Mouse (Mus musculus): ENCODE data around the gene Ebf1.

Ebf1 gene

DNA sequence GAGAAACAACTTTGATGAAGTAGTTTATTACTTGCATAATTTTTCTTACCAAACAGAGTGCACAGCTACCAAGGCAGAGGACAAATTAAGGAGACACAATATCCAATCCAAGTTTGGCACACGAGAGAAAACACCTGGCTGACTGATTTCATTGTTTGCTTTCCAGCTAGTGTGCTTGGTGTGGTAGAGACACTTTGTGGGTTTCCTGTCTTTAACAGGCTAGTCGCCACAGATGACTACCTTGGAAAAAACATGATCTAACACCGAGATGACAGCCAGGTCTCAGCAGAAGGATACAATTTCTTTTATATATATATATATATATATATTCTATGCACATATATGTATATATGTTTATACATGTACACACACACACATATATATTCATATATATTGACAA, 332.0 kb downstream of the Ebf1 start:
- DNase-seq (ENCODE audit: low spot score in 2 of 2), result no peak

DNA sequence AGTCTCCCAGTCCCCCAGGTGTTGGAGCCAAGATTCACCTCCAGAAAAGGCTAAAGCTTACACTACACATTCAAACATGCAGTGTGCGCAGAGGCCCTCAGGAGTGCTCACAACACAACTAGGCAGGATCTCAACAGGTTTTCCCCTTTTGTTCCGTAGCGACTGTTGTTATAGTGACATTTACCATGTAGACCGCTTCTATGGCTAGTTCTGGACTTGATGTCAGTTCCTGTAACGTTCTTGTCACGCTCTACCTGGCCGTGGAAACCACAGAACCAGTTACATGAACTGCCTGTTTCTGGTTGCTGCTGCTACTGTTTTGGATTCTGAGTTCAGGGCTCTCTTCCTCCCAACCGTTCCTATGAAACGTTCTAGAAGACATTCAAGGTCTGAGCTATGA, 333.2 kb downstream of the Ebf1 start:
- DNase-seq (ENCODE audit: low spot score in 2 of 2), result no peak

DNA sequence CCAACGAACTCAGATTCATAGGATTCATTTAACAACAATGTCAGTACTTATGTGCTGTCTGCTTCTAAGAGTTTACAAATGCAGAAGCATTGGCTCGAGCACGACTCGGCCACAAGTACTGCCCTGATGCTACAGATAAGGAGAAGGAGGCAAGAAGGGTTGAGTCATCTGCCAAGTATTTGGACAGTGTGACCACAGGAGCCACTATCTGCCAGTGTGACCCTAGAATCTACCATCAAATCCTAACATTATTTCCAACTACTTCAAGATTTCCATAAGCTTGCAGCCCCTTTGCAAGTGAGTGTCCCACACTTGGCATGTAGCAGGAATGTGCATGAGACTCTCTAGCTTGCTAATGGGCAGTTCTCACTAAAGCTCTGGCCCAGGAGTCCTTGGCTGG, 334.4 kb downstream of the Ebf1 start:
- no peak for DNase-seq (ENCODE audit: low spot score in 2 of 2)

DNA sequence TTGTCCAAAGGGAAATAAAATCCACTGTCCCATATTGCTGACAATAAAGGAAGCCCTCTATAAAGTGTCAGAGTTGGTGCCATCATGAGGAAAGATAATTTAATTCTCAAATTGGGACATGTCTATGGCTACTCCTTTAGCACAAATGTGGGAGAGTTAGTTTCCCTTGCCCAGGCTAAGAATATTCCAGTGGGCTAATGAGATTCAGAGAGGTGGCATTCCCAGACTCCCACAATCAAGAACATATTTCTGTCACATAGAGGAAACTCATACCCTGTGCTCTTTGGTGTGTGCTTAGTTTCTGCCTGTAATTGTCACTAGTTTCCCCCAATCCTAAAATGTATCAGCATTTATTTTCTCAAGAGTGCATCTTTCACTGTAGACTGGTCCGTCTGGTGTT, 336.2 kb downstream of the Ebf1 start:
- no peak for DNase-seq (ENCODE audit: low spot score in 2 of 2)

DNA sequence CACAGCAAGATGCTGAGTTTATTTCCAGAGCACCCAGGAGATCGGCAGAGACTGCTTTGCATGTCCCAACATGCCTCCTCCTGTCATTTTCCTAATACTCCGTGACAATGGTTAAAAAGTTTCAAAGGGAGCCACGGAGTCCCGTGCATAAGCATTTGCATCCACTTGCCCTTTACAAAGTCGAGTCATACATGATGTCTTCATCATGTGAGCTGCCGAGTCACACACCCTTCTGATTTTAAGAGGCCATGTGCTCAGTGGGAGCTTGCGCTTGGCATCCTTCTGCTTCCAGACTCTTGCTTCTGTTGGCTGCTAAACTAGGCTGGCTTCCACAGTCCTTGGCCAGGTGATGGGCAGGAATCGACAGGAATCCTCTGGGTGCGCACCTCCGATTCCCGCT, 336.7 kb downstream of the Ebf1 start:
- no peak for DNase-seq (ENCODE audit: low spot score in 2 of 2)

DNA sequence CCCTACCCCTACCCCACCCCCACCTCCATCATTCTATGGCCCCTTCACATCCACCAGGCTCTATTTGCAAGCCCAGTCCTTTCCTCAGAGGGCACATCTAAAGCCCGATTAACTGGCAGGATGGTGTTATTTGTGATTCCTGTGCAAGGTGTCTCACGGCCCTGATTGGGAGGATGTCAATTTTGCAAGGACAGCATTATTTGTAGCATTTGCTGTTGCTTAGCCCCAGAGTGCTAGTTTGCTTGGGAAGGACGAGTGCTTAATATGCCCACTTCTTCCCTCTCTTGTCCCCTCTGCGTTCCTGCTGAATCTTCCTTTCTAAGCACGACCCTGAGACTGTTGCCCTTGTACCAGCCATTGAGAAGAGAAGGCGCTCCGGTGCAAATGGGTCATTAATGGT, 337.2 kb downstream of the Ebf1 start:
- DNase-seq (ENCODE audit: low spot score in 2 of 2), result no peak

DNA sequence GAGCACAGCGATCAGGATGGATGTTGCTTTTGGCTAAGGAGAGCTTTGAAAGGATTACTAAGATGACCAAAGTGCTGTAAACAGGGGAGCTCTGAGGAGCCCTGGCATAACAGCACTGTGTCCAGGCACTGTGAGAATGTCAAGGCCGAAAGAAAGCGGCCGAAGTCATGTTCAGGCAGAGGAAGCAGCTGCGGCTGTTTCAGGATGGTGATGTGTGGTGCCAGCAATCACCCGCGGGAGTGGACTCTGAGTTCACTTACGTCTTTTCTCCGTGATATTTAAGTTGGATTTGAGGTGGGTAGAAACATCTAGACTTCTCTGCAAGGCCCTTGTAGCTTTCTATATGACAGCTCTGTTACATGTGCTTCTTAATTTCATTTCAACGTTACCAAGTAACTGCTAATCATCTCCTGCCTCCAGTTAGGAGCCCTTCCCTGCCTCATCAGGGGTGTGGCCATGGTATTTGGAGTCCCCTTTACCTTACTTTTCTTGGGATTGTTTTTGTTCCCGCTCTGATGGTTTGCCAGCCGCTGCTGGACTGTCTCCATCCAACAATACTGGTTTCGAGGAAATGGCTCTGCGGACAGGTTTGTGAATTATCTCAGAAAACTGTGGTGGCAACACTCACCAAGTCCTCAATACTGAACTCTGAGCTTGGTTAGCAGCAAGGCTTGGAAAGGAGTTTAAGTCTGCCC, 345.8 kb downstream of the Ebf1 start:
- no peak for DNase-seq (ENCODE audit: low spot score in 2 of 2)

DNA sequence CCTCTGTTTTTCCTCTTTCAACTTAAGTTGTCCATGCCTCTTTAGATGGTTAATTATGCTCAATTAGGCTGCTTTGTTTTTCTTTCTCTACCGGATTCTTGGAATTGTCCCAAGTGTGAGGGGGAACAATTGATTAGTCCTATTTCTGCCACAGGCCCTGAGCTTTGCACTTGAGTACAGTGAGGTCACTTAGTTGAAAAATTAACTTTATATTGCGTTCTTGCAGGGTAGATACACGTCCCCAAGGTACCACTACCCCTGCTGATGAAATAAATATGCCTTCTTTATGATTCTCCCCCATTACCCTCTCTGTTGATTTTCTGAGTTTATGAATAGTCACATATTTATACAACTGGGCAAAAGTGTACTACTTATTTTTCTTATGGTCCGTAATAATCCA, 351.9 kb downstream of the Ebf1 start:
- DNase-seq (ENCODE audit: low spot score in 2 of 2), result no peak

DNA sequence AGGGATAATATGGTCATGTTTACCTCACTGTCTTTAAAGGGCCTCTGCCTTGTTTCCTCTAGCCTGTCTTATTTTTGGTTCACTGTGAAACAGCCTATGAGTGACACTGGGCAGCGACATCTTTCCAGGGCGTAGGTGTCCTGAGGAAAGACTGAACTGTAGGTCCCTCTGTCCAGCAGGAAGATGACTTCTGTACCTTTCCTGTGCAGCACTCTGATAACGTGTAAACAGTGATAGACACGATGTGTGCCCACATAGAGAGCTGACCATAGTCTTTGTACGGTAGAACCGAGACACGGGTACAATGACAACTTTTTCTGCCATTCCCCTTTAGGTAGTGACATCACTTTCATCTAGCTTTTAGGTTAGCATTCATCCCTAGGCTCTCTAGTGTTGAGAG, 357.2 kb downstream of the Ebf1 start:
- no peak for DNase-seq (ENCODE audit: low spot score in 2 of 2)

DNA sequence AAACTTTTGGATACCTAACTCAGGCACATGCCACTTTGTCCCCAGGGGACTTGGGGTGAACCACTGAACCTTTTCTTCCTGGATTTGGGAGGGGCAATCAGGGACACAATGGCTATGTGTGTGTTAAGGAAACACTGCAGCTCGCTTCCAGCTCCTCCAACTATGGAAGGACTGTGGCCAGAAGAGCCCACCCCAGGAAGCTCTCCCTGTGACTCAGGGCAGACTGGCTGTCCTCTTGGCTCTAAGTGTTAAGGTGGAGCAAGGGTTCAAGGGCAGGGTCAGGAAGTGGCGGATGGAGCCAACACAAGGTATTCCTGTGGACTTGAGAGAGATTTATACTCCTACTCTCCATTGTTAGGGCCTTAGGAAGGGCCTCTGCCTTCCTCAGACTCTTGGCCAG, 358.0 kb downstream of the Ebf1 start:
- no peak for DNase-seq (ENCODE audit: low spot score in 2 of 2)

DNA sequence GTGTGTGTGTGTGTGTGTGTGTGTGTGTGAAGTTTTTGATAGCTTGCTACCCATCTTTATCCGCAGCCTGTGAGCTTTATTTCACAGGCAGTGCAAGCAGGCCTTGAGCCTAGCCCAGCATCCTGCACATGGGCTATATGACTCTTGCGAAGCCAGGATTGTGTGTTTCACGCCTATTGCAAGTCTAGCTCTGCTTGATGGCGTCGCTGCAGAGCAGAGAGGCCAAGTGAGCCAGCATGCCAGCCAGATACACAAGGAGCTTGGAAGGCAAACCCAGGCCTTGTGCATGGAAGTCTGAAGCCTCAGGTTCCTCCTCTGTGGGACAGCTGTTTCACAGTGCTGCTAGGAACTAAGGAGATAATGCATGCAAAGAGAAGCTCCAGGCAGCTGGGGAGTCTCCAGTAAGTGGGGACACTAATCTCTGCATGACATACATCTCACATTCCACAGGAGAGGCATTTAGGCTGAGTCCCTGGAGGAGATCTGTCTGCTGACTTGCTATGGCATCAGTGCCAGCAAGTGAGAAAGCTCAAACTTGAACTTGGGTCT, 359.2 kb downstream of the Ebf1 start:
- peak in 1 of 2 experiments; percentile 24 for DNase-seq (ENCODE audit: low spot score in 2 of 2)

DNA sequence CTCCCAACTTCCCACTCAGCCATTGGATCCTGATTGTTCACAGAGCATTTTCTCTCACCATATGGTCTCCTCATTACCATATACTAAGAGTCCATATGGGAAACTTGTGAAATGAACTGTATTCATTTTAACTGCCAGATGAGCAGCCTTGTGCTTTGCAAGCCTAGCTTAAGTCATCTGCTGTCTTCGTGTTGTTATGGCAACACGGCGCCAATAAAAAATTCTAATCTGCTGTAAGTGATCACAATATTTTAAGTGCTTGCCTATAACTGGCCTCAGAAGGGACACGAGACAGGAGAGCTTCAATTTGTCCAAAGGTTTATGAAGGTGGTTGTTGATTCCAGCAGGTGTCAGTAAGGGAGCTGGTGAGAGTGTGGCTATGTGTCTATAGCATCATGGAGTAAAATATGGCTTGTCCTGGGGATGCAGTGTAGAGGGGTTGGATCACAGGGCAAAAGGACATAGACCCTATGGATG, 360.8 kb downstream of the Ebf1 start:
- DNase-seq (ENCODE audit: low spot score in 2 of 2), result peak; percentile 68 to 84

DNA sequence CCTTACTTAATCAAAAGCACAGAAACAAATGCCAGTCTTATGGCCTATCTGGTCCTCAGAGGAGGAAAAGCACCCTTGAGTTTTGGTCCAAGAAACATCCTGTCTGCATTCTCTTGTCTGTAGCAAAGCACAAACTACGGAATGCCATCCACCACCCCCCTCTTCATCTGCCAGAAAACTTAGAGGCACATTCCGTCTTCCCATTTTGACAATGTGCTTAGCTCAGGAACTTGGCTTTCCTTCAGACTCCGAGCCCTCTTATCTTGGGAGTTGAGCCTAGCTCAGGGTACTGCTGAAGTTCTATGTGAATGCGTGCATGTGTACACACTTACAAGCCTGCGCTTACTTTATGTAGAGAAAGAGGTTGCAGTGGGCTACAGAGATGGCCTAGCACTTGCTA, 362.3 kb downstream of the Ebf1 start:
- no peak for DNase-seq (ENCODE audit: low spot score in 2 of 2)

DNA sequence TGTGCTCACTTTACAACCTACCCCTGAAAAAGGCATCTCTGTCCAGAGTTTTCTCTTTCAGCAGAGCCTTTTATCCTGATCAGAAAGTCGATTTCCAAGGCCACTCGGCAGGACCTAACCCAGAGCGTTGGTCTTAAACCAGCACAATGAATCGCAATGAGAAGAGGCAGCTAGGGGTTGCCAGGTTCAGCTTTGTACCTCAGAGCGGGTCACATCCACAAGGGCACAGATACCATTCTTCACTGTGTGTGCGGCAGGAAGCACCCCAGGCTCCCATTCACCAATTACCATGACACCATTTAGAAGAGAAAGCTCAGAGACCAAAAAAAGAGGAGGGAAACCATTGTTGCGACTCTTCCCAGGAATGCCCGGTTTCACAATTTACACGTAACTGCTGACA, 365.1 kb downstream of the Ebf1 start:
- no peak for DNase-seq (ENCODE audit: low spot score in 2 of 2)

DNA sequence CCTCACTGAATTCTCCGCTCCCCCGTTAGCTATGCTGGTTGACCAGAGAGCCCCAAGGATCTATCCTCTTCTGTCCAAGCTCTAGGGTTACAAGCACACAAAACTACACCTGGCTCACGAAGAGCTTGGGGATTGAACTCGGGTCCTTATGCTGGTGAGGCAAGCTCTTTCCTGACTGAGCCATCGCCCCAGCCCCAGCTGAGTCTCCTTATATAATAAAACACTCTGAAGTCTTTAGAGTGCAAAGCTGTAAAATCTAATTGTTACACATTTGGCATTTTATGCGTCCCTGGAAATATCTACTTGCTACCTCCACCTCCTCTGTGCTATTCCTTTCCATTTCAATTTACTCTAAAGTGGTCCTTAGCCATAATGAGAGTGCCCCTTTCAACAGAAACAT, 366.8 kb downstream of the Ebf1 start:
- no peak for DNase-seq (ENCODE audit: low spot score in 2 of 2)

DNA sequence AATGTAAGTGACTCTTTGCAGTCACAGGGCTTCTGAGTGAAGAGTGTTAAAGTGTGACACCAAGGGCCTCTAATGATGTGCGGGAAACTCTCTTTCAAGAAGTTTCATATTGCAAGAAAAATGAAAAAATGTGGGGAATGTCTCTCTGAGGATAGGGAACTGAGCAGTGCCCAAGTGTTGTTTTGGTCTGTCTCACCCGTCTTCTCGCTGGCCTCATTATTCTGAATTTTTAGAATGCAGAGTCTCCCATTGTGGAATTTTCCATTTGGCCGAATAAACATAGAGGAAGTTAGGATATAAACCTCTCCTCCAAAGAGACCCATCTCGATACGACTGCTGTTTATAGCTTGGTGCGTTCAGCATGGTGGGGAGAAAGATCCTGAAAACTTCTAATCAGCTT, 367.3 kb downstream of the Ebf1 start:
- DNase-seq (ENCODE audit: low spot score in 2 of 2), result no peak

DNA sequence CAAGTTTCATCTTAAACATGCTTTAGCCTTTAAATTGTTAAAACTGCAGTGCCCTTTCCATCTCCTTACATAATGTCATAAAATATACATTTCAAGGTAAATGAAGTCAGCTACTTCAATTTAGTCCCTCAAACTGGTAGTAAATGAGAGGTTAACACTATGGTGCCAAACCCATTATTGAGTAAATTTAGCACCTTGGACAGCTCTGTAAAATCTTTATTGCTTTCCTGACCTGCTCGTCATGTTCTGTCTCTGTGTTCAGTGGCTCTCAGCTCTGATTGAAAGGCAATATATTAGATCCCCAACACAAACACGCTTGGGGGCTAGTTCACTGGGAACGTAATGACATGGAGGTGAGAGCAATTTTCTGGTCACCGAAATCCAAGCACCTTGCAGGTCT, 370.7 kb downstream of the Ebf1 start:
- no peak for DNase-seq (ENCODE audit: low spot score in 2 of 2)

DNA sequence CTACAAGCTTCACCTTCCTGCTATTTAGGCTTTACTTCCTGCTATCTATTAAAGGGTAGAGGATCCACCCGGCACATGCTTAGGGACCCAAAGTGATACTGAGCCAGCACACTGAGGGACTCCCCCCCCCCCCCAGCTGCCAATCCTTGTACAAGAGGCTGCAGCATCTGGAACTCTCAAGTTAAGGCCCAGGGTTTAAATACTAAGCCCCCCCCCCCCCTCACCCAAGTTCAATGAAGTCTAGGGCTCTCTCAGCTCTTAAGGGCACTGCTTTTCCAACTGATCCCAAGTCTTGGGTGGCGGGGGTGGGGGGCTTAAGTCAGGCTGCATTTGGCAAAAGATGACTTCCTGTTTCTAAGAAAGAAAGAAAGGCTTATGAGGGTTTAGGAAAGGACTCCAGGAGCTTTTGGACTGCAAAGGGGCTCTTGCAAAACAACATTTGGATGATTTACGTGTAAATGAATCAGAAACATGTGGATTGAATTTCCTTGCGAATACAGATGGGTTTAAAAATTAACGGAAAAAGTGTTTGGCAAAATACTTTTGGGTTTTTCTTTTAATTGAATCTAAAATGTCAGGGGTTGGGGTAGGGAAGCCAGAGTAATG, 385.7 kb downstream of the Ebf1 start:
- no peak for DNase-seq (ENCODE audit: low spot score in 2 of 2)

DNA sequence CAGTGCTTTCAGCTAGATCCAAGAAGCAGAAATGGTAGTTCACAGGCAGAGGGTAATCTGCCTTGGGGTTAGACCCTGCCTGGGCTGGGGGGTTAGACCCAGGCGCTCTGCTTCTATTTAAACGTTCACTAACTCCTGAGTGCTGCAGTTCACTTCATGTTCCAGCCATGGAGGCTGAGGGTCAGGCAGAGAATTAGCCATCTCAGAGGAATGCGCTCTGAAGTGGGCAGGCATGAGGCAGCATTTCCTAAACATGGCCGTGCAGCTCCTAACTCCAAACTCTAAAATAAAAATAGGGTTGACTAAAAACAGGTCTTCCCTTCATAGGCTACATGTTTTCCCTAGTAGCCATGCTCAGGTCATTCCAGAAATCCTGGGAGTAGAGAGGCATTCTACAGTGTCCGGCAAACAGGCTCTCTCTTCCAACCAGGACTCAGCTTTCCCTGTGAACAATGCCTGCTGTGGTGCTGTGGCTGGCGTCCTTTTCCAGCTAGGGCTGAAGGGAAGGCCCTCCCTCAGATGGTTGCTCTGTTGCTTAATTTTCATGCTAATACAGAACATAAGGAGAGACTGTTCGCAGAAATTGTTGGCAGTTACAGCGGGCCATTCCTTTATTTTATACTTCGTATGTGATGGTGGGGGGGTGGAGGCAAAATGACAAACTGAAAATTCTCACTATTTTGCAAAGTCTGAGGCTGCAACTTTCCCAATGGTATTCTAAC, 386.8 kb downstream of the Ebf1 start:
- DNase-seq (ENCODE audit: low spot score in 2 of 2), result no peak

DNA sequence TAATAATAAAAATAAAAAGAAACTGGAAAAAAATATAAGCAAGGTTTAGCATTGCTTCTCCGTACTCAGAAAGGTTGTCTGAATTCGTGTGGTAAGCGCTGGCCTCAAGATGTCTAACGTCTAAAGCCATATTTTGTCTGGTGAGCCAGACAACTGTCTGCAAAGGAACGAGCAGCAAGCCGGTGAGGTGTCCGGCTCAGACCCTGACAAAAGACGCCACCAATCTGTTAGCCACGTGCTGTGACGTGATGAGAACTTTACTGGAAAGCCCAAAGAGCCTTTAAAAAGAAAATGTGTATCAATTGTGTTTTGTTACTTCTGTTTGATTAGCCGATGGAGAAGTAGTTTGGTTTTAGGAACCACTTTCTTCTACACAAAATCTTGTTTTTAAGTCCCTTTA, 390.2 kb downstream of the Ebf1 start:
- no peak for DNase-seq (ENCODE audit: low spot score in 2 of 2)

DNA sequence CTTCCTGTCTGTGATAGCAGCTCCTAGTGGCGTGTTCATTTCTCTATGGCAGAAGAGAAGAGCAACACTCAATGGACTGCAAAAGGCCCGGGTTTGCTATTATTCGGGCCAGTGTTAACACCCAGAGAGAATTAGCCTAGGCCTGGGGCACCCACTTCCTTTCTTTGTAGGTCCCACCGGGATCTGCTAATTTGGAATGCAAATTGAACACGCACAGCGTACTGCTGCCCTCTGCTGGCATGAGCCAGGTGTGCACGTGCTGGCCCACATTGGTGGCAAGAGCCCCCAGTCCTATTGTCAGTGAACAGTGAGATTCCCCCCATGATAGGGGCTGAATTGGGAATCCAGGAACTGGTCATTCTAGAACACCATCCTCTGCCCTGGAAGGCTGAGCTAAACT, 391.0 kb downstream of the Ebf1 start:
- DNase-seq (ENCODE audit: low spot score in 2 of 2), result peak; percentile 59 to 81

DNA sequence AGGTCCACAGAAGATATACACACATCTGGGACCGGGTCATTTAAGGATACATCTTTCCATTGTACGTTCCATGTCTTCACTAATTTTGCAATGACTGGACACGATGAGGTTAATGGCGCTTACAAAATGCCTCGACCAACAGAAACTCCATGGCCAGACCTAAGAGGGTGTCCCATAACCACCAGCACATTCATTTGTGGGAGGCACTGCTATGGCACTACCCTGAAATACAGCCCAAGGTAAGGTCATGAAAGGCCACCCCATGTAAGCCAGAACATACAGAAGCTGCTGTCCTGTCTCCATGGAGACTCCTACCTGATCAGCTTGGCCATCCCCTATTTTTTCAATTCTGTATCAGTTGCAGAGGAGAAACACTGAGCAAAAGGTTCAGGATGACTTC, 391.6 kb downstream of the Ebf1 start:
- DNase-seq (ENCODE audit: low spot score in 2 of 2), result no peak

DNA sequence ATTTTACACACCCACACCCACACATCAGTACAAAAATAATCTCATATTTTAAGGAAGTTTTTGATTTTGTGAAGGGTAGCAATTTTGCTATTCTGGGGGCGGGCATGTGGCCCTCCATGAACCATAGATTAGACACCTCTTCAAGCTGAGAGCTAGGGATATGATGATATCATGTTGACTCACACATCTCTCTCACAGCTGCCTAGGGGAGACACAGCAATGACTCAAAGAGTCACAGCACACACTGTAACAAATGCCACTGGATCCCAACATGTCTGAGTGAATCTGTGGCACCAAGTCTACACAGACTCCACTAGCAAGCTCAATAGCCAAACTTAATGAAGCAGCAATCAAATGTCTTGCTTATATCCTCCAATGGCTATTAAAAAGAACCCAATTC, 395.0 kb downstream of the Ebf1 start:
- no peak for DNase-seq (ENCODE audit: low spot score in 2 of 2)
